Mouse (Mus musculus): Measurements from ENCODE around the gene Glrx5.

- TF ChIP-seq POLR2A (IDR thresholded peaks at IDR 0.05; ENCODE audit: control insufficient read depth in 1 of 2, insufficient read depth in 1 of 2, low read depth in 1 of 2, low read length in 2 of 2, poor library complexity in 1 of 2): no peak
- no peak for TF ChIP-seq MYB (IDR thresholded peaks at IDR 0.05; ENCODE audit: low read depth, low read length)
- TF ChIP-seq EP300 (IDR thresholded peaks at IDR 0.05; ENCODE audit: low read depth in 1 of 2, low read length in 2 of 2): no peak
- TF ChIP-seq CTCF (IDR thresholded peaks at IDR 0.05 in 2 of 3, conservative IDR thresholded peaks at IDR 0.05 in 1 of 3; ENCODE audit: control insufficient read depth in 1 of 3, insufficient read depth in 1 of 3, low read depth in 2 of 3, low read length in 3 of 3, poor library complexity in 1 of 3, severe bottlenecking in 1 of 3): no peak
- TF ChIP-seq GATA1 (IDR thresholded peaks at IDR 0.05; ENCODE audit: low read depth, low read length): no peak
- TF ChIP-seq USF1 (IDR thresholded peaks at IDR 0.05; ENCODE audit: low read depth, low read length): no peak
- TF ChIP-seq RCOR1 (IDR thresholded peaks at IDR 0.05; ENCODE audit: low read depth, low read length): no peak
- TF ChIP-seq GABPA (IDR thresholded peaks at IDR 0.05; ENCODE audit: low read depth, low read length): no peak
- TF ChIP-seq ZNF384 (IDR thresholded peaks at IDR 0.05; ENCODE audit: low read depth, low read length): no peak
- no peak for TF ChIP-seq MYC (IDR thresholded peaks at IDR 0.05; ENCODE audit: low read depth, low read length)
Measured at GRCm38 (mm10) chr12:105010213-105010790, 22.2 kb upstream of the Glrx5 start.
